Mouse (Mus musculus): Measurements from ENCODE around the gene Prmt9. TPM values are rescaled to one million over a fixed set of nuclear protein-coding genes. Genes with fewer than 3 reads are reported as not detected.

Prmt9 gene
- polyA plus RNA-seq, 1 experiment from 2014 or later = 29.3 TPM

Other genes with a start within 250 kb of the Prmt9 start
- 2.2 and 3.0 TPM in 2 replicates for gene Arhgap10, start 31.4 kb upstream of the Prmt9 start, polyA plus RNA-seq (2014; fragmentation: Nextera tagmentation; extraction: Ambion mirVana)
- gene Tmem184c, start 61.3 kb downstream of the Prmt9 start, polyA plus RNA-seq (2014; fragmentation: Nextera tagmentation; extraction: Ambion mirVana) = 66.5 and 77.3 TPM in 2 replicates
- gene Ednra, start 175.1 kb downstream of the Prmt9 start, polyA plus RNA-seq (2014; fragmentation: Nextera tagmentation; extraction: Ambion mirVana) = 3.7 and 7.1 TPM in 2 replicates